Mouse (Mus musculus): ENCODE measurements around the gene Stoml3. TPM values are rescaled to one million over a fixed set of nuclear protein-coding genes. Genes with fewer than 3 reads are reported as not detected.

Gene Stoml3
- polyA plus RNA-seq, 1 experiment from 2014 or later, result 0.06 TPM

DNA sequence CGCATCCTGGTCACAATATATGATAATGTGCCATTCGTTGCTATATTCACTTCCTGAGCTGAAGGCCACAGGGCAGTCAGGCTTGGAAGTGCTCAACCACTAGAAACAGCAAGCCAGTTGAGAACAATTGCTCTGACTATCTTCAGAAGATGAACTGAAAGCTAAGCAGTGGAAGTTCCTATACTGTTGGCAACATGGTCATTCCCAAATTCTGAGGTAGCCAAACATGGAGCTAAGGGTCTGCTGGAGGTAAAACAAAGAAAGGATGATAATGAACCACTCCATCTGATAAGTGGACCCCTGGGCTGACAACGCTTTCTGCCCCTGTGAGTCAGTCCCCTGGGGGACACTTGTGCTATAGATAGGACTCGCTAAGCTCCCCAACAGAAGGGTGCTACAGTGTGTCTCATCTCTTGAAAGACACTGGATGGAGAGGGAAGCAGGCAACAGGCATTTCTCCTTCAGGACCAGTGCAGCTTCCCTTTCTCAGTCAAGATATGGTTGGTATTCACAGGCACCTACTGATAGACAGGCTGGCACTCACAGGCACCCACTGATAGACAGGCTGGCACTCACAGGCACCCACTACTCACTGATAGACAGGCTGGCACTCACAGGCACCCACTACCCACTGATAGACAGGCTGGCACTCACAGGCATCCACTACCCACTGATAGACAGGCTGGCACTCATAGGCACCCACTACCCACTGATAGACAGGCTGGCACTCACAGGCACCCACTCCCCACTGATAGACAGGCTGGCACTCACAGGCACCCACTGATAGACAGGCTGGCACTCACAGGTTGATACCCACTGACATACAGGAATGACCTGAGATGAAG lies 26.0 kb downstream of the Stoml3 start:
- H3K27me3 ChIP-seq, result peaks cover 24% of the 10 kb centered on the region
- in situ Hi-C loops (cut with MboI; ENCODE audit: low pct_unique_long_range_greater_than_20kb), result no loop called here
- no peak for DNase-seq (ENCODE audit: low read depth, low spot score)
- ChIA-PET CTCF (interaction anchor here (1.1 to 1.3 kb wide), 2 partner anchors 8 to 10 kb away, joined by 3 to 4 read pairs; no protein-coding TSS in a partner anchor), POLR2A (interaction anchor here (0.5 kb wide), 1 partner anchor 1170 kb away, joined by 3 read pairs; no protein-coding TSS in a partner anchor)
- no peak for TF ChIP-seq CTCF (IDR thresholded peaks at IDR 0.05)
- ATAC-seq, result no peak

- peaks cover 39% of the 10 kb centered on the region for H3K27me3 ChIP-seq
- in situ Hi-C loops (cut with MboI; ENCODE audit: low pct_unique_long_range_greater_than_20kb), result no loop called here
- DNase-seq (ENCODE audit: low read depth, low spot score) (no peak), ATAC-seq (no peak)
- no peak for TF ChIP-seq CTCF (IDR thresholded peaks at IDR 0.05)
- ChIA-PET POLR2A (no interaction called here), CTCF (no interaction called here)
These were observed 34.3 kb downstream of the Stoml3 start for GRCm38 (mm10) chr3:53522794-53523193.

- in situ Hi-C loops (cut with MboI; ENCODE audit: low pct_unique_long_range_greater_than_20kb), result no loop called here
- DNase-seq (ENCODE audit: low read depth, low spot score) (no peak), ATAC-seq (no peak)
- CTCF ChIA-PET, result interaction anchor here (1.1 kb wide), 2 partner anchors 178 to 204 kb away, joined by 3 read pairs; no protein-coding TSS in a partner anchor
- POLR2A ChIA-PET, result no interaction called here
- H3K27me3 ChIP-seq, result peaks cover 43% of the 10 kb centered on the region
- peak; percentile 76 for TF ChIP-seq CTCF (IDR thresholded peaks at IDR 0.05)
These were observed 37.3 kb downstream of the Stoml3 start for GRCm38 (mm10) chr3:53525737-53526136.

DNA sequence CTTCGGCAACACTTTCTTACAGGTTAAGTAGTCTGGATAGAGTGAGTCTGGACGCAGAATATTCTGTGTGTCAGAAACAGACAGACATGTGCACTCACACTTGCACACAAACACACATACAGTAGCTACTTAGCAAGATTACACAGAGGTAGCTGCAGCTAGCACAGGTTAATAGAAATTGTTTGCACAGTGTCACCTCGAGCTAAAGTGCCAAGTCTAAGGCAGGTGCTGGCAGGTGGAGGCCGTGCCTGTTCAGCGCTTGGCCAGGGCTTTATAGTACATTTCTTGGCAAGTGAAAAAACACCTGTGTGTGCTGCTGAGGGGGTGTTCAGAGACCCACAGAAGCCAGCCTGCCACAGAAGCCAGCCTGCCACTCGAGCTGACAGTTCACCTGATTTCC lies 41.9 kb downstream of the Stoml3 start:
- DNase-seq (ENCODE audit: low read depth, low spot score) (no peak), ATAC-seq (no peak)
- peaks cover 26% of the 10 kb centered on the region for H3K27me3 ChIP-seq
- in situ Hi-C loops (cut with MboI; ENCODE audit: low pct_unique_long_range_greater_than_20kb), result no loop called here
- no peak for TF ChIP-seq CTCF (IDR thresholded peaks at IDR 0.05)
- POLR2A ChIA-PET, result no interaction called here
- CTCF ChIA-PET, result interaction anchor here (0.6 to 1.3 kb wide), 3 partner anchors 18 to 551 kb away, joined by 3 to 4 read pairs (median 3); no protein-coding TSS in a partner anchor

DNA sequence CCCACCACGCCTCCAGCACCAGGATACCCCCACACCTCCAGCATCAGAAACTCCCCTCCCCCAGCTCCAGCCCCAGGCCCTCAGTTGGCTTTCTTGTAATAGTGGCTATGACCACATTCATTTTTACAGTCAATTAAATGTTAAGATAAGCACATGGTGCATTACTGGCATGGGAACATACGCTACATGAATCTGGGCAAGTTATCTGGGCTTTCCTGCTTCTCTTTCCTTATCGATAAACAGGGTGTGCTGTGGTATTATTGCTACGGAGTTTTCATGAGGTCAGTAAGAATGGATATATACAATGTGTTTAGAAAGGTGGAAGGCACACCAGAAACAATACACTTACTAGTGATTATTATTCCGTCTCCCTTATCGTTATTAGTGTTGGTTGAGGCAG lies 43.6 kb downstream of the Stoml3 start:
- POLR2A ChIA-PET, result no interaction called here
- peaks cover 19% of the 10 kb centered on the region for H3K27me3 ChIP-seq
- DNase-seq (ENCODE audit: low read depth, low spot score) (no peak), ATAC-seq (no peak)
- no peak for TF ChIP-seq CTCF (IDR thresholded peaks at IDR 0.05)
- in situ Hi-C loops (cut with MboI; ENCODE audit: low pct_unique_long_range_greater_than_20kb), result no loop called here
- CTCF ChIA-PET, result no interaction called here

DNA sequence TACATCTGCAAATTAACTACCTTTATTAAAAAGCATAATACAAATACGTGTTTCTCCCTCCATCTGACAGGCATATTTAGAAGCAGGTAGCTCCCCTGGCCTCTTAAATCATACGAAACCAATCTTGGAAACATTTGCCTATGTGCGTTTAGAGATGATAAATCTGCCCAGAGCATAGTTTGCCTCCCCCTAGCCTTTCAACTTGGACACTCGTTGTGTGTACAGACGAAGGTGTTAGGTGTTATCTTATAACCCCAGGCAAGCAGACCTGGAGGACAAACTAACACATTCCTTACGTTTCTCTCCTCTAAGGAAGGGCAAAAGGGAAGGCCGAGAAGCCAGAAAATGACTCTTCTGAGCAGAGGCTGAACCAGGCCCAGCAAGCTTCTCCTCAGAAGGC lies 64.2 kb downstream of the Stoml3 start:
- no peak for TF ChIP-seq CTCF (IDR thresholded peaks at IDR 0.05)
- in situ Hi-C loops (cut with MboI; ENCODE audit: low pct_unique_long_range_greater_than_20kb), result no loop called here
- no peak for ATAC-seq
- ChIA-PET POLR2A (interaction anchor here (0.6 kb wide), 1 partner anchor 18 kb away, joined by 3 read pairs; no protein-coding TSS in a partner anchor), CTCF (no interaction called here)
- DNase-seq (ENCODE audit: low read depth, low spot score), result no peak
- H3K27me3 ChIP-seq, result peaks cover 54% of the 10 kb centered on the region

GRCm38 (mm10) chr3:53555031-53555952 lies 66.8 kb downstream of the Stoml3 start:
- TF ChIP-seq CTCF (IDR thresholded peaks at IDR 0.05), result no peak
- ATAC-seq (no peak), DNase-seq (ENCODE audit: low read depth, low spot score) (no peak)
- CTCF ChIA-PET, result interaction anchor here (1.3 kb wide), 1 partner anchor 10 kb away, joined by 3 read pairs; no protein-coding TSS in a partner anchor
- POLR2A ChIA-PET, result no interaction called here
- in situ Hi-C loops (cut with MboI; ENCODE audit: low pct_unique_long_range_greater_than_20kb), result no loop called here
- peaks cover 50% of the 10 kb centered on the region for H3K27me3 ChIP-seq

DNA sequence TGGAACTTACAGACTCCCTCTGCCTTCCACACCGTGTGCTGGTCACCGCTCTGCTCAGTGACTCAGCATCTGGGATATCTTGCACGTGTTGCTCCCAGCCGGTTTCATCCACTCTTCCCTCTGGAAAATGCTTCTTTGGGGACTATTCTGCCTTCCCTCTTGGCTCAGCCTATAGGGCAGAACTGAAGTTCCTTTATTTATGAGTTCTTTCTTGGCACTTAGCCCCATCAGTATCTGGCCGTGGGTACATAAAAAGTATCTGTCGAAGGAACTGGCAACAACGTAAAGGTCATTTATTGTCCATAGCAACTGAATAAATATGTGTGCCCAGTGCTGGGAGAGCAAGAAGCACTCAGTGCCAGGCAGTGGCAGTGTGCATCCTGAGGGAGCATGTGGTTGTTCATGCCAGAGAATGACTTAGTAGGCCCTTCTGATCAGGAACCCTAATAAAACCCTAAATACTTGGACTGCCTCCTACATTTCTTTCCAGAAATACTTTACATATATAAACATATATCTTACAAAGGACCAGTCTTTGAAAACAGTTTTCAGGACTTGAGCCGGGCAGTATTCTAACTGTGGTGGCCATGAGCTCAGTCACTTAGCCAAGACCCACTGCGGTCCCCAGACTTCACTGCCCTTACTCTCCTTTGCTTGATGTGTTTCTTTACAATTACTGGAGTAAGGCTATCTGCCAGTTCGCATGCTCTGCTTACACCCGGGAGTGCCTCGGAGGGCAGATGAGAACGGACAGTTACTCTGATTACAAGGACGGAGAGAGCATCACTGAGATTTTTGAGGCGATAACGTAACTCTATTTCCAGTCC lies 69.1 kb downstream of the Stoml3 start:
- CTCF ChIA-PET, result interaction anchor here (0.7 kb wide), 1 partner anchor 28 kb away, joined by 4 read pairs; no protein-coding TSS in a partner anchor
- no peak for ATAC-seq

More for the DNA sequence above, 69.1 kb downstream of the Stoml3 start:
- POLR2A ChIA-PET, result no interaction called here
- TF ChIP-seq CTCF (IDR thresholded peaks at IDR 0.05), result no peak
- H3K27me3 ChIP-seq, result peaks cover 47% of the 10 kb centered on the region
- in situ Hi-C loops (cut with MboI; ENCODE audit: low pct_unique_long_range_greater_than_20kb), result no loop called here
- no peak for DNase-seq (ENCODE audit: low read depth, low spot score)

Other genes with a start within 250 kb of the Stoml3 start
- 21.0 TPM for gene Nhlrc3, start 25.3 kb upstream of the Stoml3 start, polyA plus RNA-seq (2021)
- gene Proser1, start 25.0 kb upstream of the Stoml3 start, polyA plus RNA-seq (2021), result 19.5 TPM
- gene Frem2, start 168.7 kb downstream of the Stoml3 start, polyA plus RNA-seq (2021), result 0.32 TPM